Mouse (Mus musculus) kidney, adult 10 weeks (tissue): Measurements from ENCODE around the gene Cbx7. TPM values are rescaled to one million over a fixed set of nuclear protein-coding genes. Genes with fewer than 3 reads are reported as not detected.

Experiments used
- polyA plus RNA-seq: library from polyadenylated mRNA; stranded (reverse); fragments of 350-450 nt; fragmentation: Illumina TruSeq; extraction: RNeasy Lipid Tissue Mini Kit (QIAGEN cat#74804); gene quantifications from one replicate; pipeline ENCODE4 v1.2.3, GENCODE M21; 2014; ENCODE audit warnings: low read depth, low replicate concordance

Cbx7 gene
- 1.8 TPM for polyA plus RNA-seq

DNA sequence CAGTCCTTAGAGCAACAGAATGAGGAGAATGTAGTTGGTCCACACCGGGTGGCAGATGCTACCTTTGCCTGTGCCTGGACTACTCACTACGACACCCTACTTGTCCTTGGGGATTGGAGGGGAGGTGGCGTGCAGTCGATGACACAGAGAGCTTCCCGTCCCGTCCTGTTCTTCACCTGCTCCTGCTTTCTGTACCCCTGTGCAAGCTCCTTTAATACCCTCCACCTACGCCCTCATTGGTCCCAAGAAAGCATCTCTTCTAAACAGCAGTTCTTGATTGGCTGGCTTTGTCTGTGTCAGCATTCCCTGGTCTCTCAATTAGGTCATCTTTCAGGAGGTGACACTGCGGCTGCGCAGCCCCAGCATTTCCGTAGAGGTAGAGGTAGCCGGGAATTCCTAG, at the start of gene Cbx7:
Cbx7 (minus strand) TSS at position 180 of the 400 bp plus-strand sequence.

DNA sequence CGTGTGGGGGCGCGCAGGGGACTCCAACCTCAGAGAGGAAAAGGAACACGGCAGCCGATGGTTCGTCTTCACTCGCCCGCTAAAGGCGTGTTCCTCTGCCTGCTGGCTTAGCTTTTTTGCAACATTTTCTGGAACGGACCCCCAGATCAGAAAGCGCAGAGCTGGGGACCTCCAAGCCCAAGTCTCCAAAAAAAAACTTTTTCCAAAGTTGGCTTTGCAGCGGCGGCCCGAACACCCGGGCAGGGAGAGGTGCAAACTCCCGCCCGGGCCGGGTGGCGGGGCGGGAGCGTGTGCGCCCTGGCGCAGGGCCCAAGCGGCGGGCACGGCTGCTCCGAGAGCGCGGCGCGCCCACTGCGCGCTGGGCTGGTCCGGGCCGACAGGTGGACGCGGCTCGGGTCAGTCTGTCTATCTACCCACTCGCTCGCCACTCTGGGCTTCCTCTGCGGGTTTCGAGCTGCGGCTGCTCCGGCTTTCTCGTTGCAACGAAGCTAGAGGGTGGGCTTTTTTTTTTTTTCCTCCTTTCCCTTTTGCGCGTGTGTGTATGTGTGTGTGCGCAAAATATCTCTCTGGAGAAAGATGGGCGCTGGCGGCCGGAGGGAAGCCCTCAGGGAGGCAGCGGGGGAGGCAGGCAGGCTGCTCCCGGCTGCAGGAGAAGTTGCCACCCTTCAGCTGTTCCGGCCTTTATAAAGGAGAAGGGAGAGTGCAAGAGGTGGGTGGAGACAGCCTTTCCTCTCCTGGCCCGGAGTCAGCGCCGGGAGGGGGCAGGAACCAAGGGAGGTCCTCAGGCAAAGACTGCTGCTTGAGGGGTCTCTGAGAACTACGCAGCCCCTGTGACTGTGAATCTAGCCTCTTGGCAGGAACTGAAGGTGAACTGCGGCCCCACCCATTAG, 43.6 kb upstream of the Cbx7 start, which contains the start of gene Pdgfb:
Pdgfb (minus strand) TSS at position 657 of the 890 bp plus-strand sequence.

DNA sequence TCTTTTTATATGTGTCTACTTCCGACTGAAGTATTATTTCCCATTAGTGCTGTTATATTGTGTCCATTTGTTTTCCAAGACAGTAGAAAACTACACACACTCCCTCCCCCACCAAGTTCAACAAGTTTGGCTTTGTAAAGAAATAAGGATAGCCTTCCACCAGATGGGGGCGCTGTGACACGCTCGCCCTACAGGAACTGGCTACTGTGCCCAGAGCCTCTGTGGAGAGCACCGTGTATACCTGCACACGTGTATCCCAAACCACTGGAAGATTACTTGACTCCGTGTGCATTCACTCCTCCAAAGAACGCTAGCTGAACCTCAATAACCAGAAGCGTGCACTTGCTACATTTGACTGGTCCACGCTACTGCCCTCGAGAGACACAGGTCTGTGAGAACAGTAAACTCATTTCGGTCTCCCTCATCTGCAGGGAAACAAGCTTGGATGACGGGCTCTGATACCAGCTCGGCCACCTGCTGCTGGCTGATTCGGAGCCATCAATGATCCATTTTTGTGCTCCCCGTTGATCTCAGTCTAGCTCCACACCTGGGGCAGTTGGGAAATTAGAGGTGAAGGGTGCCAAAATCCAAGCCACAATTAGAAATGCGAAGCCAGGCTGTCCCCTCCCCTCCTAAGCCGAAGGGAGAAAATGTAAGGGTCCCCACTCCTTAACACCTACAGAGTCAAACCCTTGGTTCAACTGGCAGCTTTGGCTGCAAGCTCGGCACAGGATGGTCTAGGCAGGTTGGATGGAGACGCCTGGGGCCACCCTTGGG, 79.3 kb downstream of the Cbx7 start, which contains the start of gene Apobec3:
Apobec3 (plus strand) TSS at position 224 of the 777 bp plus-strand sequence.

Other genes starting within 250 kb of the Cbx7 start
- 2.7 TPM for gene Sun2, start 228.6 kb downstream of the Cbx7 start, polyA plus RNA-seq
- 1.3 TPM for gene Dnal4, start 193.3 kb downstream of the Cbx7 start, polyA plus RNA-seq
- gene Nptxr, start 166.4 kb downstream of the Cbx7 start, polyA plus RNA-seq = 0.16 TPM
- not detected for gene Npcd, start 136.9 kb downstream of the Cbx7 start, polyA plus RNA-seq
- 3.4 TPM for gene Cbx6, start 136.4 kb downstream of the Cbx7 start, polyA plus RNA-seq
- 6.3 TPM for gene Apobec3, start 79.5 kb downstream of the Cbx7 start, polyA plus RNA-seq
- 0.97 TPM for gene Pdgfb, start 43.9 kb upstream of the Cbx7 start, polyA plus RNA-seq
- gene Syngr1, start 120.2 kb upstream of the Cbx7 start, polyA plus RNA-seq = 1.6 TPM
- 134 TPM for gene Rpl3, start 120.7 kb upstream of the Cbx7 start, polyA plus RNA-seq
- 0.24 TPM for gene Tab1, start 162.0 kb upstream of the Cbx7 start, polyA plus RNA-seq
- 32.2 TPM for gene Mgat3, start 202.6 kb upstream of the Cbx7 start, polyA plus RNA-seq